Mouse (Mus musculus) embryonic fibroblast, embryonic 13.5 days (primary cell): Measurements from ENCODE around the gene D10Jhu81e.

ENCODE experiments used
- CTCF ChIP-seq: IDR thresholded peaks from 2 replicates; pipeline ENCODE4 v1.5.1; 2011; ENCODE audit warnings: mild to moderate bottlenecking, control low read depth, low read length, moderate library complexity, borderline replicate concordance; ENCODE audit not compliant: insufficient read depth
- POLR2A ChIP-seq: IDR thresholded peaks from 2 replicates; pipeline ENCODE4 v1.6.1; 2011; ENCODE audit warnings: low read depth, mild to moderate bottlenecking, control low read depth, low read length, moderate library complexity

- TF ChIP-seq CTCF (no peak), POLR2A (no peak)
Observed at GRCm38 (mm10) chr10:78160369-78161095, 9.1 kb downstream of the D10Jhu81e start.
